Mouse (Mus musculus): ENCODE data around the gene Ift74. TPM values are rescaled to one million over a fixed set of nuclear protein-coding genes. Genes with fewer than 3 reads are reported as not detected.
A peak's percentile ranks its signal among the peaks of the same experiment; 100 is the strongest.

Gene Ift74
- polyA plus RNA-seq (2016; fragmentation: Nextera tagmentation; extraction: Ambion mirVana) = 13.9 and 21.5 TPM in 2 replicates

- H3K4me1 ChIP-seq = peaks cover 4% of the 10 kb centered on the region; the same call in 1 of the 2 replicates
- no peaks in the 10 kb centered on the region for H3K36me3 ChIP-seq
- H3K4me3 ChIP-seq = peak within 1 kb of the TSS; percentile 78
- peak; percentile 97 for DNase-seq (ENCODE audit: low spot score)
- no peaks in the 10 kb centered on the region for H3K9me3 ChIP-seq
- H3K27me3 ChIP-seq (ENCODE audit: insufficient read depth, poor library complexity, severe bottlenecking) = no peaks in the 10 kb centered on the region
- 3% methylated on average over 29 of the region's 29 CpGs for WGBS
- peak within 1 kb of the TSS; percentile 81 for H3K27ac ChIP-seq
These were observed at the start of gene Ift74 for GRCm38 (mm10) chr4:94613972-94614626. Ift74 (plus strand) TSS chr4:94614491.

- H3K4me3 ChIP-seq = no peak overlapping the region
- no peaks in the 10 kb centered on the region for H3K4me1 ChIP-seq
- no peaks in the 10 kb centered on the region for H3K27me3 ChIP-seq (ENCODE audit: insufficient read depth, poor library complexity, severe bottlenecking)
- peaks cover 54% of the 10 kb centered on the region for H3K36me3 ChIP-seq
- no peaks in the 10 kb centered on the region for H3K9me3 ChIP-seq
- 95% methylated on average over 4 of the region's 4 CpGs for WGBS
- no peak for DNase-seq (ENCODE audit: low spot score)
- H3K27ac ChIP-seq = no peak overlapping the region
These were observed 41.6 kb upstream of the Ift74 start for GRCm38 (mm10) chr4:94572677-94573076.

- no peak for DNase-seq (ENCODE audit: low spot score)
- no peaks in the 10 kb centered on the region for H3K36me3 ChIP-seq
- no peaks in the 10 kb centered on the region for H3K4me1 ChIP-seq
- no peak overlapping the region for H3K4me3 ChIP-seq
- 68% methylated on average over 4 of the region's 4 CpGs for WGBS
- no peak overlapping the region for H3K27ac ChIP-seq
- no peaks in the 10 kb centered on the region for H3K9me3 ChIP-seq
- H3K27me3 ChIP-seq (ENCODE audit: insufficient read depth, poor library complexity, severe bottlenecking) = no peaks in the 10 kb centered on the region
These were observed 22.4 kb upstream of the Ift74 start for GRCm38 (mm10) chr4:94591765-94592381.

GRCm38 (mm10) chr4:94592709-94593108 is 21.6 kb upstream of the Ift74 start:
- Histone ChIP-seq H3K27ac (no peak overlapping the region), H3K4me1 (no peaks in the 10 kb centered on the region), H3K27me3 (ENCODE audit: insufficient read depth, poor library complexity, severe bottlenecking) (no peaks in the 10 kb centered on the region), H3K36me3 (no peaks in the 10 kb centered on the region), H3K9me3 (no peaks in the 10 kb centered on the region), H3K4me3 (no peak overlapping the region)
- DNase-seq (ENCODE audit: low spot score) = no peak

- DNase-seq (ENCODE audit: low spot score) = no peak
- H3K27me3 ChIP-seq (ENCODE audit: insufficient read depth, poor library complexity, severe bottlenecking) = no peaks in the 10 kb centered on the region
- H3K4me1 ChIP-seq = no peaks in the 10 kb centered on the region
- no peak overlapping the region for H3K27ac ChIP-seq
- H3K9me3 ChIP-seq = no peaks in the 10 kb centered on the region
- H3K36me3 ChIP-seq = no peaks in the 10 kb centered on the region
- peak overlapping the region; percentile 98 for H3K4me3 ChIP-seq
- 91% methylated on average over 4 of the region's 4 CpGs for WGBS
These were observed 12.9 kb upstream of the Ift74 start for GRCm38 (mm10) chr4:94601395-94601794.

GRCm38 (mm10) chr4:94602496-94603030 is 11.7 kb upstream of the Ift74 start:
- Histone ChIP-seq H3K27me3 (ENCODE audit: insufficient read depth, poor library complexity, severe bottlenecking) (no peaks in the 10 kb centered on the region), H3K27ac (peak overlapping the region; percentile 97), H3K36me3 (no peaks in the 10 kb centered on the region), H3K4me1 (no peaks in the 10 kb centered on the region), H3K4me3 (peak overlapping the region; percentile 98), H3K9me3 (no peaks in the 10 kb centered on the region)
- DNase-seq (ENCODE audit: low spot score) = peak; percentile 87
- 1% methylated on average over 32 of the region's 33 CpGs for WGBS

- peak; percentile 96 for DNase-seq (ENCODE audit: low spot score)
- Histone ChIP-seq H3K9me3 (no peaks in the 10 kb centered on the region), H3K36me3 (no peaks in the 10 kb centered on the region), H3K4me1 (no peaks in the 10 kb centered on the region), H3K27ac (peak within 1 kb of the TSS; percentile 97), H3K27me3 (ENCODE audit: insufficient read depth, poor library complexity, severe bottlenecking) (no peaks in the 10 kb centered on the region), H3K4me3 (peak within 1 kb of the TSS; percentile 98)
- under 1% methylated on average over 61 of the region's 61 CpGs for WGBS
These were observed 11.2 kb upstream of the Ift74 start, which contains the start of gene Plaa for GRCm38 (mm10) chr4:94603031-94603629. Plaa (minus strand) TSS chr4:94603244.

GRCm38 (mm10) chr4:94604452-94605019 is 9.8 kb upstream of the Ift74 start:
- Histone ChIP-seq H3K27ac (no peak overlapping the region), H3K27me3 (ENCODE audit: insufficient read depth, poor library complexity, severe bottlenecking) (no peaks in the 10 kb centered on the region), H3K36me3 (no peaks in the 10 kb centered on the region), H3K4me3 (no peak overlapping the region; the same call in 1 of the 2 replicates), H3K4me1 (no peaks in the 10 kb centered on the region), H3K9me3 (no peaks in the 10 kb centered on the region)
- no peak for DNase-seq (ENCODE audit: low spot score)
- 88% methylated on average over 2 of the region's 2 CpGs for WGBS

GRCm38 (mm10) chr4:94605591-94605990 is 8.7 kb upstream of the Ift74 start:
- H3K4me1 ChIP-seq = no peaks in the 10 kb centered on the region
- 87% methylated on average over 2 of the region's 2 CpGs for WGBS
- DNase-seq (ENCODE audit: low spot score) = no peak
- H3K36me3 ChIP-seq = no peaks in the 10 kb centered on the region
- H3K27me3 ChIP-seq (ENCODE audit: insufficient read depth, poor library complexity, severe bottlenecking) = no peaks in the 10 kb centered on the region
- no peak overlapping the region for H3K4me3 ChIP-seq
- no peak overlapping the region for H3K27ac ChIP-seq
- H3K9me3 ChIP-seq = no peaks in the 10 kb centered on the region

- 40% methylated on average over 3 of the region's 3 CpGs for WGBS
These were observed 4.0 kb upstream of the Ift74 start for GRCm38 (mm10) chr4:94610339-94610738.

GRCm38 (mm10) chr4:94614627-94615006 is 326 bp downstream of the Ift74 start:
- no peaks in the 10 kb centered on the region for H3K36me3 ChIP-seq

More at GRCm38 (mm10) chr4:94610339-94610738, 4.0 kb upstream of the Ift74 start:
- Histone ChIP-seq H3K4me1 (peaks cover 4% of the 10 kb centered on the region; the same call in 1 of the 2 replicates), H3K27me3 (ENCODE audit: insufficient read depth, poor library complexity, severe bottlenecking) (no peaks in the 10 kb centered on the region), H3K36me3 (no peaks in the 10 kb centered on the region), H3K4me3 (no peak overlapping the region), H3K9me3 (no peaks in the 10 kb centered on the region), H3K27ac (no peak overlapping the region)
- DNase-seq (ENCODE audit: low spot score) = no peak

GRCm38 (mm10) chr4:94620077-94620476 is 5.8 kb downstream of the Ift74 start:
- DNase-seq (ENCODE audit: low spot score) = no peak
- H3K9me3 ChIP-seq = no peaks in the 10 kb centered on the region
- H3K4me3 ChIP-seq = no peak overlapping the region
- WGBS = 81% methylated on average over 2 of the region's 2 CpGs
- H3K27ac ChIP-seq = no peak overlapping the region
- H3K4me1 ChIP-seq = no peaks in the 10 kb centered on the region; the same call in 1 of the 2 replicates
- H3K36me3 ChIP-seq = peaks cover 3% of the 10 kb centered on the region; the same call in 1 of the 2 replicates
- H3K27me3 ChIP-seq (ENCODE audit: insufficient read depth, poor library complexity, severe bottlenecking) = no peaks in the 10 kb centered on the region

More at GRCm38 (mm10) chr4:94614627-94615006, 326 bp downstream of the Ift74 start:
- H3K9me3 ChIP-seq = no peaks in the 10 kb centered on the region
- WGBS = 2% methylated on average over 18 of the region's 18 CpGs
- peaks cover 4% of the 10 kb centered on the region; the same call in 1 of the 2 replicates for H3K4me1 ChIP-seq
- H3K27me3 ChIP-seq (ENCODE audit: insufficient read depth, poor library complexity, severe bottlenecking) = no peaks in the 10 kb centered on the region
- peak overlapping the region; percentile 81 for H3K27ac ChIP-seq
- peak overlapping the region; percentile 78 for H3K4me3 ChIP-seq
- DNase-seq (ENCODE audit: low spot score) = peak; percentile 77
